Mouse (Mus musculus) forebrain, embryonic 11.5 days (tissue): ENCODE measurements around the gene Opcml. TPM values are rescaled to one million over a fixed set of nuclear protein-coding genes. Genes with fewer than 3 reads are reported as not detected.

ENCODE experiments used
- microRNA-seq: library from miRNA; unstranded; fragments of <30 nt; microRNA quantifications from one replicate; pipeline ENCODE4, GENCODE M21; 2016; ENCODE audit not compliant: insufficient number of aligned reads
- polyA plus RNA-seq: library from polyadenylated mRNA; unstranded; fragments of >200 nt; fragmentation: Nextera tagmentation; extraction: Ambion mirVana; gene quantifications from 2 replicates; pipeline ENCODE4 v1.2.1, GENCODE M21; 2014

Gene Opcml
- polyA plus RNA-seq, 1 experiment from 2014 or later: 2.4 TPM

Small RNAs within 50 kb of the gene (microRNA-seq; reads per million reads assigned to microRNA genes)
- not detected for gene Gm44316
